Mouse (Mus musculus) CH12.LX (cell line): ENCODE results near the gene Tob1. TPM values are rescaled to one million over a fixed set of nuclear protein-coding genes. Genes with fewer than 3 reads are reported as not detected.

Source experiments
- DNase-seq: peaks from one replicate; pipeline ENCODE4 v3.0.0-alpha.2; 2013; ENCODE audit errors: extremely low read depth
- H3K27ac ChIP-seq: 2 replicates; pipeline ENCODE4 v1.5.1; 2012; ENCODE audit warnings: low read depth, mild to moderate bottlenecking, control low read depth, moderate library complexity; ENCODE audit not compliant: insufficient read depth
- H3K27me3 ChIP-seq: replicated peaks from 2 replicates; pipeline ENCODE3; 2012; ENCODE audit warnings: inconsistent platforms
- H3K36me3 ChIP-seq, 2 experiments: replicated peaks in 1 of 2; 2 replicates each; pipeline versions ENCODE3 to v1.6.1; 2012; ENCODE audit warnings: inconsistent platforms in 1 of 2, low read length in 1 of 2, mild to moderate bottlenecking in 1 of 2, mixed read lengths in 1 of 2, moderate library complexity in 1 of 2; ENCODE audit not compliant: control insufficient read depth in 1 of 2, insufficient read depth in 1 of 2
- H3K4me1 ChIP-seq, 2 experiments: 2 replicates each; pipeline ENCODE4 v1.6.1; 2012; ENCODE audit warnings: inconsistent platforms in 1 of 2, moderate library complexity in 1 of 2; ENCODE audit not compliant: insufficient read depth in 2 of 2, control insufficient read depth in 1 of 2
- H3K4me2 ChIP-seq: 2 replicates; pipeline ENCODE4 v1.6.1; 2012; ENCODE audit warnings: low read depth, mild to moderate bottlenecking, control low read depth; ENCODE audit not compliant: poor library complexity, insufficient read depth, severe bottlenecking
- H3K4me3 ChIP-seq, 3 experiments: fragments of 150-350 bp in 1 of 3; sonication (generic) in 1 of 3; replicated peaks in 1 of 3; 2 replicates each; pipeline versions ENCODE3 to v1.5.1; 2011 to 2012; ENCODE audit warnings: low read depth in 2 of 3, low read length in 2 of 3, mild to moderate bottlenecking in 2 of 3, moderate library complexity in 2 of 3, control low read depth in 1 of 3, improper control_type of control experiment in 1 of 3, inconsistent platforms in 1 of 3, mixed read lengths in 1 of 3; ENCODE audit not compliant: poor library complexity in 1 of 3
- H3K79me2 ChIP-seq: replicated peaks from 2 replicates; pipeline ENCODE4 v1.6.1; 2012; ENCODE audit warnings: mild to moderate bottlenecking, moderate library complexity; ENCODE audit not compliant: control insufficient read depth, poor library complexity, insufficient read depth, severe bottlenecking; ENCODE audit errors: extremely low read depth
- H3K9ac ChIP-seq: 2 replicates; pipeline ENCODE4 v1.6.1; 2012; ENCODE audit warnings: low read depth, mild to moderate bottlenecking, control low read depth, moderate library complexity; ENCODE audit not compliant: insufficient read depth
- H3K9me3 ChIP-seq: replicated peaks from 2 replicates; pipeline ENCODE3; 2012; ENCODE audit warnings: low read length, inconsistent platforms, mixed read lengths
- CHD1 ChIP-seq: IDR thresholded peaks from 2 replicates; pipeline ENCODE4 v1.6.1; 2012; ENCODE audit warnings: low read depth, low read length, improper control_type of control experiment, inconsistent platforms
- ELF1 ChIP-seq: IDR thresholded peaks from 2 replicates; pipeline ENCODE4 v1.6.1; 2014; ENCODE audit warnings: low read depth, mild to moderate bottlenecking, inconsistent platforms, low read length, improper control_type of control experiment
- ETS1 ChIP-seq: conservative IDR thresholded peaks from 2 replicates; pipeline ENCODE4 v1.6.1; 2012; ENCODE audit warnings: low read depth, mild to moderate bottlenecking, inconsistent platforms, low read length, improper control_type of control experiment, moderate library complexity
- GABPA ChIP-seq: IDR thresholded peaks from 2 replicates; pipeline ENCODE4 v1.6.1; 2012; ENCODE audit warnings: low read depth, low read length, improper control_type of control experiment, inconsistent platforms; ENCODE audit not compliant: insufficient replicate concordance
- IRF4 ChIP-seq: IDR thresholded peaks from 2 replicates; pipeline ENCODE4 v1.6.1; 2014; ENCODE audit warnings: low read depth, mild to moderate bottlenecking, inconsistent platforms, low read length, improper control_type of control experiment
- JUND ChIP-seq: conservative IDR thresholded peaks from 2 replicates; pipeline ENCODE4 v1.6.1; 2011; ENCODE audit warnings: low read depth, low read length, improper control_type of control experiment
- MAX ChIP-seq: IDR thresholded peaks from 2 replicates; pipeline ENCODE4 v1.6.1; 2011; ENCODE audit warnings: low read length, improper control_type of control experiment
- MAZ ChIP-seq: IDR thresholded peaks from 2 replicates; pipeline ENCODE4 v1.6.1; 2012; ENCODE audit warnings: low read depth, mild to moderate bottlenecking, inconsistent platforms, low read length, improper control_type of control experiment, moderate library complexity
- MEF2A ChIP-seq: IDR thresholded peaks from 2 replicates; pipeline ENCODE4 v1.6.1; 2014; ENCODE audit warnings: low read depth, mild to moderate bottlenecking, inconsistent platforms, low read length, improper control_type of control experiment, borderline replicate concordance
- NELFE ChIP-seq: IDR thresholded peaks from 2 replicates; pipeline ENCODE4 v1.6.1; 2011; ENCODE audit warnings: low read depth, low read length, improper control_type of control experiment
- PAX5 ChIP-seq: IDR thresholded peaks from 2 replicates; pipeline ENCODE4 v1.6.1; 2012; ENCODE audit warnings: low read length, inconsistent platforms, mixed read lengths
- POLR2AphosphoS2 ChIP-seq: IDR thresholded peaks from 2 replicates; pipeline ENCODE4 v1.6.1; 2011; ENCODE audit warnings: low read depth, low read length, improper control_type of control experiment
- RAD21 ChIP-seq: IDR thresholded peaks from 2 replicates; pipeline ENCODE4 v1.6.1; 2011; ENCODE audit warnings: low read depth, mild to moderate bottlenecking, low read length, improper control_type of control experiment, moderate library complexity
- RCOR1 ChIP-seq: conservative IDR thresholded peaks from 2 replicates; pipeline ENCODE4 v1.6.1; 2012; ENCODE audit warnings: low read depth, mild to moderate bottlenecking, inconsistent platforms, low read length, improper control_type of control experiment
- TBP ChIP-seq: conservative IDR thresholded peaks from 2 replicates; pipeline ENCODE4 v1.6.1; 2011; ENCODE audit warnings: low read depth, low read length, improper control_type of control experiment
- TCF12 ChIP-seq: IDR thresholded peaks from 2 replicates; pipeline ENCODE4 v1.6.1; 2014; ENCODE audit warnings: low read depth, mild to moderate bottlenecking, inconsistent platforms, low read length, improper control_type of control experiment
- UBTF ChIP-seq: IDR thresholded peaks from 2 replicates; pipeline ENCODE4 v1.6.1; 2012; ENCODE audit warnings: low read depth, mild to moderate bottlenecking, inconsistent platforms, low read length, improper control_type of control experiment, moderate library complexity
- USF1 ChIP-seq: IDR thresholded peaks from 2 replicates; pipeline ENCODE4 v1.6.1; 2014; ENCODE audit warnings: low read depth, mild to moderate bottlenecking, inconsistent platforms, low read length, improper control_type of control experiment
- ZC3H11A ChIP-seq: IDR thresholded peaks from 2 replicates; pipeline ENCODE4 v1.6.1; 2012; ENCODE audit warnings: low read depth, mild to moderate bottlenecking, inconsistent platforms, low read length, improper control_type of control experiment
- ZNF384 ChIP-seq: IDR thresholded peaks from 2 replicates; pipeline ENCODE4 v1.6.1; 2012; ENCODE audit warnings: low read depth, low read length, improper control_type of control experiment, inconsistent platforms
- dilution Hi-C: fragments of 300-500 bp; cut with MboI; formaldehyde crosslinking; loops from 2 replicates; pipeline ENCODE4 v1.14.3; 2020; ENCODE audit warnings: low sequenced_read_pairs; ENCODE audit not compliant: extremely low pct_unique_long_range_greater_than_20kb, extremely low pct_ligation_motif_present
- in situ Hi-C: fragments of 300-500 bp; cut with MboI; formaldehyde crosslinking; loops from 3 replicates; pipeline ENCODE4 v1.14.3; 2019; ENCODE audit warnings: low sequenced_read_pairs, low pct_ligation_motif_present, low pct_unique_long_range_greater_than_20kb, mixed read lengths
- polyA plus RNA-seq: library from polyadenylated mRNA; unstranded; fragments of >175 nt; gene quantifications from 2 replicates; pipeline ENCODE4 v1.2.1, GENCODE M21; 2012; ENCODE audit warnings: low read depth; ENCODE audit not compliant: insufficient read length
- total RNA-seq, 2 experiments: library from RNA; depleted of rRNA; stranded (reverse); fragments of 300-350 nt in 1 of 2; fragments of >200 nt in 1 of 2; gene quantifications; 2 replicates each; pipeline ENCODE4 v1.2.3; 2012 to 2014

Gene Tob1
- total and polyA plus RNA-seq, 3 experiments, result 9.0 to 14.3 (median 10.6) TPM

GRCm38 (mm10) chr11:94244385-94244784, 33.1 kb downstream of the Tob1 start:
- dilution Hi-C loops, result no loop called here

GRCm38 (mm10) chr11:94245955-94246788, 34.9 kb downstream of the Tob1 start, which contains the start of gene Wfikkn2:
Gene Wfikkn2 (minus strand): TSS chr11:94246005.
- H3K9me3 ChIP-seq, result no peaks in the 10 kb centered on the region
- H3K36me3 ChIP-seq, result no peaks in the 10 kb centered on the region
- no peaks in the 10 kb centered on the region; a peak in 1 of 4 replicates for H3K4me1 ChIP-seq
- no peak within 1 kb of the TSS for H3K4me3 ChIP-seq
- peaks cover 3% of the 10 kb centered on the region for H3K27me3 ChIP-seq
- dilution Hi-C loops (no loop called here), in situ Hi-C loops (no loop called here)
- no peak within 1 kb of the TSS for H3K9ac ChIP-seq
- TF ChIP-seq ETS1 (no peak), USF1 (no peak), GABPA (no peak), RAD21 (no peak), UBTF (no peak), ELF1 (no peak), RCOR1 (no peak), PAX5 (no peak), MAZ (no peak), ZNF384 (no peak), MAX (no peak), CHD1 (no peak), MEF2A (no peak), IRF4 (no peak), ZC3H11A (no peak), TCF12 (no peak)
- H3K79me2 ChIP-seq, result no peaks in the 10 kb centered on the region
- no peak within 1 kb of the TSS for H3K4me2 ChIP-seq
- no peak within 1 kb of the TSS for H3K27ac ChIP-seq
- no peak for DNase-seq

More at GRCm38 (mm10) chr11:94244385-94244784, 33.1 kb downstream of the Tob1 start:
- Histone ChIP-seq H3K9ac (no peak overlapping the region), H3K4me1 (peaks cover 0 to 6% of the 10 kb centered on the region in 2 experiments; a peak in 3 of 4 replicates), H3K4me2 (no peak overlapping the region), H3K9me3 (no peaks in the 10 kb centered on the region), H3K4me3 (no peak overlapping the region), H3K27me3 (peaks cover 3% of the 10 kb centered on the region), H3K36me3 (no peaks in the 10 kb centered on the region), H3K79me2 (no peaks in the 10 kb centered on the region), H3K27ac (no peak overlapping the region)
- in situ Hi-C loops, result no loop called here
- no peak for DNase-seq
- TF ChIP-seq NELFE, result no peak
- no peak for TF ChIP-seq IRF4
- TF ChIP-seq RCOR1, result no peak
- no peak for TF ChIP-seq TBP
- no peak for TF ChIP-seq POLR2AphosphoS2
- no peak for TF ChIP-seq JUND
- no peak for TF ChIP-seq ZNF384
